12 mouse cellular contexts compared by ENCODE assay signal in the genomic region with DNA sequence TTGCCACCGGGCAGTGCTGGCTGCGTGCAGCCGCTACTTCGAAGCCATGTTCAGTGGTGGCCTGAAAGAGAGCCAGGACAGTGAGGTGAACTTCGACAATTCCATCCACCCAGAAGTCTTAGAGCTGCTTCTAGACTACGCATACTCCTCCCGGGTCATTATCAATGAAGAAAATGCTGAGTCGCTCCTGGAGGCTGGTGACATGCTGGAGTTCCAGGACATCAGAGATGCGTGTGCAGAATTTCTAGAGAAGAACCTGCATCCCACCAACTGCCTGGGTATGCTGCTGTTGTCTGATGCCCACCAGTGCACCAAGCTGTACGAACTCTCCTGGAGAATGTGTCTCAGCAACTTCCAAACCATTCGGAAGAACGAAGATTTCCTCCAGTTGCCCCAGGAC. TPM values are rescaled to one million over a fixed set of nuclear protein-coding genes. Genes with fewer than 3 reads are reported as not detected.
A peak's percentile ranks its signal among the peaks of the same experiment; 100 is the strongest.
DNase-seq lines count a peak whose midpoint lies in the region; ATAC-seq and TF ChIP-seq lines count a peak whose summit lies in the region.
"Had no signal": no experiment of that assay in that cellular context is flagged by ENCODE, and none has a peak within 500 bp of the region (broad histone marks: within the 10 kb centered on the region; RNA-seq: fewer than 3 reads in every experiment).

No protein-coding gene starts in this region.

- ATAC-seq in intestine, embryonic 16.5 days = no peak
- no peak for ATAC-seq in intestine, postnatal 0 days
- ATAC-seq in forebrain, embryonic 16.5 days = no peak
- ATAC-seq in midbrain, embryonic 14.5 days (ENCODE audit: low FRiP score, low TSS enrichment) = no peak
- ATAC-seq in cerebellum, adult (ENCODE audit: insufficient number of reproducible peaks, low FRiP score, low TSS enrichment) = no peak
- ATAC-seq in activated CD4-positive, CD25-positive, alpha-beta regulatory T cell, adult 4 months = no peak

- H3K9ac ChIP-seq in intestine, embryonic 16.5 days (ENCODE audit: low read depth, low read length) = no peak overlapping the region
- H3K9ac ChIP-seq in intestine, postnatal 0 days (ENCODE audit: low read depth, low read length) = no peak overlapping the region
- H3K9ac ChIP-seq in ES-E14 (ENCODE audit: insufficient read depth, low read depth, low read length, poor library complexity, severe bottlenecking) = no peak overlapping the region
- H3K9ac ChIP-seq in forebrain, embryonic 16.5 days (replicated peaks; ENCODE audit: low read depth, low read length) = peak overlapping the region; percentile 9; the same call in 1 of the 2 replicates
- 0 out of 2 replicates have a peak overlapping the region, but pooled peaks have one; percentile 89 for H3K9ac ChIP-seq in midbrain, embryonic 14.5 days (replicated peaks; ENCODE audit: low read length)
- H3K9ac ChIP-seq: liver, embryonic 13.5 days had no signal

- 0 out of 2 replicates have a peak overlapping the region, but pooled peaks have one; percentile 92 for H3K4me2 ChIP-seq in intestine, embryonic 16.5 days (ENCODE audit: low read depth, low read length)
- no peak overlapping the region for H3K4me2 ChIP-seq in intestine, postnatal 0 days (replicated peaks; ENCODE audit: low read depth)
- peak overlapping the region; percentile 86 for H3K4me2 ChIP-seq in forebrain, embryonic 16.5 days (ENCODE audit: low read length)
- H3K4me2 ChIP-seq in midbrain, embryonic 14.5 days (ENCODE audit: low read length) = peak overlapping the region; percentile 89
- H3K4me2 ChIP-seq: liver, embryonic 13.5 days had no signal

- peaks cover 41% of the 10 kb centered on the region for H3K4me1 ChIP-seq in intestine, embryonic 16.5 days (ENCODE audit: control insufficient read depth, insufficient read depth, low read length)
- H3K4me1 ChIP-seq in intestine, postnatal 0 days (replicated peaks; ENCODE audit: control insufficient read depth, insufficient read depth, low read length) = peaks cover 9% of the 10 kb centered on the region; the same call in 1 of the 2 replicates
- H3K4me1 ChIP-seq in ES-E14 (ENCODE audit: control insufficient read depth in 2 of 2, insufficient read depth in 2 of 2, low read length in 2 of 2, poor library complexity in 1 of 2) = peaks cover 4 to 40% of the 10 kb centered on the region in 2 experiments; a peak in 3 of 4 replicates
- H3K4me1 ChIP-seq in forebrain, embryonic 16.5 days (replicated peaks; ENCODE audit: control insufficient read depth, insufficient read depth, low read length) = peaks cover 71% of the 10 kb centered on the region
- H3K4me1 ChIP-seq in midbrain, embryonic 14.5 days (ENCODE audit: control insufficient read depth, insufficient read depth, low read length) = peaks cover 68% of the 10 kb centered on the region

- DNase-seq in ES-E14 (ENCODE audit: low read depth, low spot score) = no peak
- no peak for DNase-seq in midbrain, embryonic 14.5 days
- no peak for DNase-seq in right cerebral cortex, adult 2 months (ENCODE audit: low spot score in 2 of 2)
- DNase-seq: B cell, adult 2 months; cerebellum, adult 9-10 months; layer of hippocampus, postnatal 36 days; liver, embryonic 13.5 days had no signal

- no peaks in the 10 kb centered on the region for H3K27me3 ChIP-seq in intestine, embryonic 16.5 days (replicated peaks; ENCODE audit: control insufficient read depth, insufficient read depth, low read length)
- H3K27me3 ChIP-seq in intestine, postnatal 0 days (replicated peaks; ENCODE audit: control insufficient read depth, insufficient read depth, low read length) = no peaks in the 10 kb centered on the region
- no peaks in the 10 kb centered on the region for H3K27me3 ChIP-seq in forebrain, embryonic 16.5 days (replicated peaks; ENCODE audit: control insufficient read depth, insufficient read depth, low read length)
- H3K27me3 ChIP-seq in midbrain, embryonic 14.5 days (ENCODE audit: control insufficient read depth, insufficient read depth, low read length) = no peaks in the 10 kb centered on the region

- no peak overlapping the region for H3K4me3 ChIP-seq in intestine, embryonic 16.5 days (ENCODE audit: low read length)
- no peak overlapping the region for H3K4me3 ChIP-seq in intestine, postnatal 0 days (ENCODE audit: low read depth, low read length)
- H3K4me3 ChIP-seq in ES-E14 (ENCODE audit: insufficient read depth in 1 of 2, low read depth in 1 of 2, low read length in 2 of 2, poor library complexity in 1 of 2, severe bottlenecking in 1 of 2) = no peak overlapping the region
- peak overlapping the region; percentile 91 for H3K4me3 ChIP-seq in forebrain, embryonic 16.5 days (replicated peaks; ENCODE audit: low read length)
- peak overlapping the region; percentile 86 for H3K4me3 ChIP-seq in midbrain, embryonic 14.5 days (replicated peaks; ENCODE audit: low read depth, low read length)
- H3K4me3 ChIP-seq: liver, embryonic 13.5 days had no signal

- H3K27ac ChIP-seq in intestine, embryonic 16.5 days (ENCODE audit: low read length) = no peak overlapping the region
- H3K27ac ChIP-seq in intestine, postnatal 0 days (ENCODE audit: low read depth, low read length) = no peak overlapping the region
- no peak overlapping the region for H3K27ac ChIP-seq in ES-E14 (ENCODE audit: insufficient read depth, low read depth, low read length, poor library complexity, severe bottlenecking)
- H3K27ac ChIP-seq in forebrain, embryonic 16.5 days (ENCODE audit: low read length) = no peak overlapping the region
- peak overlapping the region; percentile 37; the same call in 1 of the 2 replicates for H3K27ac ChIP-seq in midbrain, embryonic 14.5 days (replicated peaks; ENCODE audit: low read depth, low read length)
- H3K27ac ChIP-seq: liver, embryonic 13.5 days had no signal

- H3K9me3 ChIP-seq in intestine, embryonic 16.5 days (ENCODE audit: control insufficient read depth, low read length) = no peaks in the 10 kb centered on the region
- no peaks in the 10 kb centered on the region for H3K9me3 ChIP-seq in intestine, postnatal 0 days (ENCODE audit: control insufficient read depth)
- H3K9me3 ChIP-seq in ES-E14 (ENCODE audit: control insufficient read depth, insufficient read depth, low read depth, low read length) = no peaks in the 10 kb centered on the region
- H3K9me3 ChIP-seq in forebrain, embryonic 16.5 days (ENCODE audit: control insufficient read depth, low read length) = no peaks in the 10 kb centered on the region
- H3K9me3 ChIP-seq in midbrain, embryonic 14.5 days (ENCODE audit: control insufficient read depth, low read length) = no peaks in the 10 kb centered on the region
- H3K9me3 ChIP-seq: liver, embryonic 13.5 days had no signal

- no peak for TF ChIP-seq CTCF in intestine, postnatal 0 days (IDR thresholded peaks at IDR 0.05; ENCODE audit: low read depth)

- H3K36me3 ChIP-seq in intestine, embryonic 16.5 days (ENCODE audit: control insufficient read depth, insufficient read depth, low read length) = peaks cover 13% of the 10 kb centered on the region; the same call in 1 of the 2 replicates
- peaks cover 38% of the 10 kb centered on the region for H3K36me3 ChIP-seq in intestine, postnatal 0 days (ENCODE audit: control insufficient read depth, insufficient read depth)
- peaks cover 50% of the 10 kb centered on the region for H3K36me3 ChIP-seq in ES-E14 (ENCODE audit: control insufficient read depth, insufficient read depth, low read length, poor library complexity, severe bottlenecking)
- peaks cover 16% of the 10 kb centered on the region for H3K36me3 ChIP-seq in forebrain, embryonic 16.5 days (ENCODE audit: control insufficient read depth, insufficient read depth)
- H3K36me3 ChIP-seq in midbrain, embryonic 14.5 days (ENCODE audit: control insufficient read depth, insufficient read depth, low read length) = peaks cover 40% of the 10 kb centered on the region

- in situ Hi-C loops in ES-E14 (cut with MboI; ENCODE audit: low sequenced_read_pairs in 2 of 2, unreplicated experiment in 2 of 2) = loop anchor here in 1 of 2 experiments (25.0 kb wide), 2 partner anchors 242 to 367 kb away; no protein-coding TSS in a partner anchor

- WGBS in intestine, embryonic 16.5 days = 88% methylated on average over 12 of the region's 12 CpGs
- 89% methylated on average over 12 of the region's 12 CpGs for WGBS in intestine, postnatal 0 days
- WGBS in forebrain, embryonic 16.5 days = 73% methylated on average over 12 of the region's 12 CpGs
- WGBS in midbrain, embryonic 14.5 days = 90% methylated on average over 12 of the region's 12 CpGs

TF ChIP-seq in ES-E14, 5 proteins besides CTCF, POLR2A, EP300 and RAD21:
- TF ChIP-seq ZNF384 (IDR thresholded peaks at IDR 0.05; ENCODE audit: low read depth, low read length) (no peak), MAFK (IDR thresholded peaks at IDR 0.05; ENCODE audit: insufficient read depth, low read depth, low read length) (peak; percentile 51; the same call in 1 of the 2 replicates)

RNA-seq across cellular contexts. Expression of a gene that starts 4.3 kb away (rescaled TPM):
- polyA plus RNA-seq in intestine, embryonic 16.5 days (2015; fragmentation: Nextera tagmentation; extraction: Ambion mirVana) = 5.8 and 6.1 TPM in 2 replicates
- 2.3 and 2.6 TPM in 2 replicates for polyA plus RNA-seq in intestine, postnatal 0 days (2015; fragmentation: Nextera tagmentation; extraction: Ambion mirVana)
- total RNA-seq in ES-E14 (2012; rRNA removed) = 63.1 and 73.6 TPM in 2 replicates
- 133 and 143 TPM in 2 replicates for polyA plus RNA-seq in forebrain, embryonic 16.5 days (2015; fragmentation: Nextera tagmentation; extraction: Ambion mirVana)
- polyA plus RNA-seq in midbrain, embryonic 14.5 days (2014; fragmentation: Nextera tagmentation; extraction: Ambion mirVana) = 94.2 and 99.0 TPM in 2 replicates
- 1 to 10 TPM; 3.0 to 3.8 TPM for polyA plus RNA-seq in activated CD4-positive, CD25-positive, alpha-beta regulatory T cell, adult 4 months (2017; shearing (Covaris generic))

RNA-seq across cellular contexts. Expression of a gene that starts 47.0 kb away (rescaled TPM):
- polyA plus RNA-seq in intestine, embryonic 16.5 days (2015; fragmentation: Nextera tagmentation; extraction: Ambion mirVana) = 142 and 184 TPM in 2 replicates
- 273 and 300 TPM in 2 replicates for polyA plus RNA-seq in intestine, postnatal 0 days (2015; fragmentation: Nextera tagmentation; extraction: Ambion mirVana)
- 82.5 and 144 TPM in 2 replicates for total RNA-seq in ES-E14 (2012; rRNA removed)
- polyA plus RNA-seq in forebrain, embryonic 16.5 days (2015; fragmentation: Nextera tagmentation; extraction: Ambion mirVana) = 32.8 and 38.7 TPM in 2 replicates
- 32.4 and 38.7 TPM in 2 replicates for polyA plus RNA-seq in midbrain, embryonic 14.5 days (2014; fragmentation: Nextera tagmentation; extraction: Ambion mirVana)
- polyA plus RNA-seq in activated CD4-positive, CD25-positive, alpha-beta regulatory T cell, adult 4 months (2017; shearing (Covaris generic)) = 10 to 100 TPM; 76.8 to 77.4 TPM

Comparison
In these comparisons a context has a peak if more than half of its experiments do, and no peak if none do; other contexts are left out.
1. H3K4me3 ChIP-seq: peak in forebrain, embryonic 16.5 days (single experiment) and midbrain, embryonic 14.5 days (single experiment); none in intestine, embryonic 16.5 days (single experiment), intestine, postnatal 0 days (single experiment) and ES-E14 (0 of 2).
2. H3K9ac ChIP-seq: peak in forebrain, embryonic 16.5 days (single experiment) and midbrain, embryonic 14.5 days (single experiment); none in intestine, embryonic 16.5 days (single experiment), intestine, postnatal 0 days (single experiment) and ES-E14 (single experiment).
3. RNA of a gene that starts 4.3 kb away (polyA plus RNA-seq): 133 to 143 TPM in forebrain, embryonic 16.5 days and 94.2 to 99.0 TPM in midbrain, embryonic 14.5 days; 5.8 to 6.1 TPM in intestine, embryonic 16.5 days, 3.0 to 3.8 TPM in activated CD4-positive, CD25-positive, alpha-beta regulatory T cell, adult 4 months and 2.3 to 2.6 TPM in intestine, postnatal 0 days; every median in the first group is over 10 times any median in the second.